Comparison of ENCODE assay signal across 13 mouse cellular contexts in the genomic region with DNA sequence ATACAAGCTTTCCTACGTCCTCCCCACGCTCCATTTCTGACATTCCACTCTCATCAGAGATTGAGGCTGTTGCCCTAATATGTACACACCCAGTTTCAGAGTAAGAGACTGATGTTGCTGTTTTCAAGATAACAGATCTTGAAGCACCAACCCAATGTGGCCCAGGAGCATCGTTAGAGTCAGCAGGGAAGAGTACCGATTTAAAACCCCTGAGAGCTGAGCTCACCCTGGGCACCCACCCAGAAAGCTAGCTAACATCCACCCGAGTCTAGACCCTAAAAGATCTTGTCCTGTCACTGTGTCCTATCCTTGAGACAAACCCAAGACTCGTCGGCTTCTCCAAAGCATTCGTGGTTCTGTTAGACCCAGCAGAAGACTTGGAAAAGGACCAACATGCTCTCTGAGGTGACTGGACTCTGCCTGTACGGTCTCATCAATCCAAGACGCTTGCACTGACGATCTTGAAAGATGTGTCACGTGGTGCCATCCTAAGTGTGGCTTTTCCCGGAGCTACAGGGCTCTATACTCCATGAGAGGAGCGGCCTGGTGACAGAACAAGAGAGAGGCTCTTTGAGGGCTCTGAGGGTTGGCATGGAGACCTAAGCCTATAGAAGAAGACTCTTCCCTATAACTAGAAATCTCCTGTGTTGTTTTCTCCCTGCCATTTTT.
DNase-seq lines count a peak whose midpoint lies in the region; ATAC-seq and TF ChIP-seq lines count a peak whose summit lies in the region.
"Had no signal": no experiment of that assay in that cellular context is flagged by ENCODE, and none has a peak within 500 bp of the region (broad histone marks: within the 10 kb centered on the region; RNA-seq: fewer than 3 reads in every experiment).

No protein-coding gene starts in this region.

- no peaks in the 10 kb centered on the region for H3K9me3 ChIP-seq in heart, embryonic 10.5 days
- H3K9me3 ChIP-seq in embryonic facial prominence, embryonic 12.5 days, result no peaks in the 10 kb centered on the region
- no peaks in the 10 kb centered on the region for H3K9me3 ChIP-seq in limb, embryonic 10.5 days (replicated peaks)
- H3K9me3 ChIP-seq: kidney, embryonic 15.5 days; limb, embryonic 13.5 days; liver, embryonic 15.5 days; midbrain, embryonic 12.5 days had no signal

- no peak for TF ChIP-seq CTCF in C2C12 (IDR thresholded peaks at IDR 0.05; ENCODE audit: control insufficient read depth, insufficient read depth, insufficient read length)
- TF ChIP-seq CTCF in lung, adult 2 months (IDR thresholded peaks at IDR 0.05; ENCODE audit: insufficient read depth, low read length), result no peak

- no peak overlapping the region for H3K4me3 ChIP-seq in heart, embryonic 10.5 days
- H3K4me3 ChIP-seq in C2C12 (ENCODE audit: insufficient read depth, poor library complexity, severe bottlenecking), result no peak overlapping the region
- H3K4me3 ChIP-seq in embryonic facial prominence, embryonic 12.5 days, result no peak overlapping the region
- H3K4me3 ChIP-seq in limb, embryonic 10.5 days, result no peak overlapping the region
- H3K4me3 ChIP-seq in lung, adult 2 months (replicated peaks; ENCODE audit: extremely low read depth, low read depth, low read length), result no peak overlapping the region
- H3K4me3 ChIP-seq: kidney, embryonic 15.5 days; limb, embryonic 13.5 days; liver, embryonic 15.5 days; midbrain, embryonic 12.5 days had no signal

- WGBS in heart, embryonic 10.5 days, result 75% methylated on average over 14 of the region's 14 CpGs
- 88% methylated on average over 14 of the region's 14 CpGs for WGBS in embryonic facial prominence, embryonic 12.5 days
- 92% methylated on average over 14 of the region's 14 CpGs for WGBS in limb, embryonic 10.5 days
- 74% methylated on average over 14 of the region's 14 CpGs for WGBS in lung, adult 2 months

- TF ChIP-seq POLR2A in lung, adult 2 months (IDR thresholded peaks at IDR 0.05; ENCODE audit: borderline replicate concordance, extremely low read depth, low read depth, low read length), result no peak

- no peak overlapping the region for H3ac ChIP-seq in C2C12 (ENCODE audit: control insufficient read depth, insufficient read length, low read depth)

- no peaks in the 10 kb centered on the region for H3K79me3 ChIP-seq in C2C12 (ENCODE audit: low read depth)

- no peak for ATAC-seq in embryonic facial prominence, embryonic 12.5 days (ENCODE audit: insufficient number of reproducible peaks, insufficient read depth, low FRiP score, low TSS enrichment)

- no peak overlapping the region for H3K4me2 ChIP-seq in embryonic facial prominence, embryonic 12.5 days (replicated peaks)
- H3K4me2 ChIP-seq: kidney, embryonic 15.5 days; limb, embryonic 13.5 days; liver, embryonic 15.5 days; midbrain, embryonic 12.5 days had no signal

- no peak for DNase-seq in heart, embryonic 10.5 days (ENCODE audit: low spot score)
- no peak for DNase-seq in heart, postnatal 25 days (ENCODE audit: low spot score)
- DNase-seq in limb, embryonic 10.5 days (ENCODE audit: low spot score), result no peak
- DNase-seq in ovary, adult 18-20 months (ENCODE audit: low spot score), result no peak
- no peak for DNase-seq in lung, adult 2 months
- DNase-seq: adrenal gland, postnatal 10 days; cerebellum, adult 9-11 months had no signal

- H3K79me2 ChIP-seq in C2C12 (ENCODE audit: control insufficient read depth, insufficient read depth), result no peaks in the 10 kb centered on the region

- no peak overlapping the region for H3K9ac ChIP-seq in embryonic facial prominence, embryonic 12.5 days
- H3K9ac ChIP-seq: kidney, embryonic 15.5 days; limb, embryonic 13.5 days; liver, embryonic 15.5 days; midbrain, embryonic 12.5 days had no signal

- intact Hi-C loops in heart, postnatal 25 days (cut with DNase I), result loop anchor here (5.0 kb wide), 2 partner anchors 34 to 84 kb away; no protein-coding TSS in a partner anchor

- peaks cover 48% of the 10 kb centered on the region for H3K4me1 ChIP-seq in heart, embryonic 10.5 days
- peaks cover 50% of the 10 kb centered on the region for H3K4me1 ChIP-seq in embryonic facial prominence, embryonic 12.5 days
- H3K4me1 ChIP-seq in limb, embryonic 10.5 days, result peaks cover 68% of the 10 kb centered on the region
- H3K4me1 ChIP-seq in lung, adult 2 months (ENCODE audit: control insufficient read depth, insufficient read depth, low read length), result peaks cover 15% of the 10 kb centered on the region
- H3K4me1 ChIP-seq: liver, embryonic 15.5 days had no signal

- H3K36me3 ChIP-seq in heart, embryonic 10.5 days, result no peaks in the 10 kb centered on the region
- H3K36me3 ChIP-seq in C2C12 (ENCODE audit: control insufficient read depth, insufficient read depth), result no peaks in the 10 kb centered on the region
- no peaks in the 10 kb centered on the region for H3K36me3 ChIP-seq in embryonic facial prominence, embryonic 12.5 days
- H3K36me3 ChIP-seq in limb, embryonic 10.5 days, result no peaks in the 10 kb centered on the region
- H3K36me3 ChIP-seq: limb, embryonic 13.5 days; liver, embryonic 15.5 days; midbrain, embryonic 12.5 days had no signal

- 0 out of 2 replicates have a peak overlapping the region, but pooled peaks have one; percentile 3 for H3K27ac ChIP-seq in heart, embryonic 10.5 days
- H3K27ac ChIP-seq in embryonic facial prominence, embryonic 12.5 days, result 0 out of 2 replicates have a peak overlapping the region, but pooled peaks have one; percentile 12
- H3K27ac ChIP-seq in limb, embryonic 10.5 days, result peak overlapping the region; percentile 92; the same call in 1 of the 2 replicates
- H3K27ac ChIP-seq: limb, embryonic 13.5 days; liver, embryonic 15.5 days; midbrain, embryonic 12.5 days had no signal

- H3K27me3 ChIP-seq in heart, embryonic 10.5 days (ENCODE audit: insufficient read depth, poor library complexity, severe bottlenecking), result no peaks in the 10 kb centered on the region
- H3K27me3 ChIP-seq in C2C12 (ENCODE audit: control insufficient read depth, insufficient read depth, insufficient read length), result no peaks in the 10 kb centered on the region
- no peaks in the 10 kb centered on the region for H3K27me3 ChIP-seq in embryonic facial prominence, embryonic 12.5 days
- H3K27me3 ChIP-seq in limb, embryonic 10.5 days (ENCODE audit: low read depth, poor library complexity, severe bottlenecking), result no peaks in the 10 kb centered on the region
- H3K27me3 ChIP-seq: kidney, embryonic 15.5 days; limb, embryonic 13.5 days; liver, embryonic 15.5 days; midbrain, embryonic 12.5 days had no signal

TF ChIP-seq in C2C12, 6 proteins besides CTCF, POLR2A, EP300 and RAD21:
- TF ChIP-seq USF1 (IDR thresholded peaks at IDR 0.05; ENCODE audit: low read depth) (peak; percentile 57), MYOD1 (IDR thresholded peaks at IDR 0.05; ENCODE audit: control insufficient read depth, insufficient read length, low read depth) (no peak)

Comparison
In these comparisons a context has a peak if more than half of its experiments do, and no peak if none do; other contexts are left out.
1. H3K27ac ChIP-seq: peak in every context shown above with its lines; median percentile 92 in limb, embryonic 10.5 days; 12 in embryonic facial prominence, embryonic 12.5 days; 3 in heart, embryonic 10.5 days.